Mouse (Mus musculus) lung, embryonic 16.5 days (tissue): ENCODE measurements around the gene Sept7. TPM values are rescaled to one million over a fixed set of nuclear protein-coding genes. Genes with fewer than 3 reads are reported as not detected.

ENCODE experiments used
- ATAC-seq: fragments of 200-750 bp; cut with Nextera tagmentation; 2 replicates; pipeline ENCODE4 v1.8.0; 2017; ENCODE audit warnings: low read depth, mild to moderate bottlenecking, moderate library complexity
- H3K27ac ChIP-seq: fragments of 300-500 bp; sonication (generic); 2 replicates; pipeline ENCODE4 v1.5.1; 2014; ENCODE audit warnings: mild to moderate bottlenecking, control low read depth, low read length
- H3K27me3 ChIP-seq: fragments of 300-500 bp; sonication (generic); 2 replicates; pipeline ENCODE4 v1.6.1; 2014; ENCODE audit warnings: low read depth, low read length, mixed read lengths; ENCODE audit not compliant: control insufficient read depth, insufficient read depth
- H3K36me3 ChIP-seq: fragments of 300-500 bp; sonication (generic); 2 replicates; pipeline ENCODE4 v1.6.1; 2014; ENCODE audit warnings: low read length; ENCODE audit not compliant: control insufficient read depth, insufficient read depth
- H3K4me1 ChIP-seq: fragments of 300-500 bp; sonication (generic); replicated peaks from 2 replicates; pipeline ENCODE4 v1.6.1; 2014; ENCODE audit warnings: low read length, mixed read lengths; ENCODE audit not compliant: control insufficient read depth, insufficient read depth
- H3K4me2 ChIP-seq: fragments of 300-500 bp; sonication (generic); 2 replicates; pipeline ENCODE4 v1.6.1; 2014; ENCODE audit warnings: low read depth, low read length, control low read depth
- H3K4me3 ChIP-seq: fragments of 300-500 bp; sonication (generic); 2 replicates; pipeline ENCODE4 v1.5.1; 2014; ENCODE audit warnings: mild to moderate bottlenecking, low read length, control low read depth
- H3K9ac ChIP-seq: fragments of 300-500 bp; sonication (generic); 2 replicates; pipeline ENCODE4 v1.6.1; 2014; ENCODE audit warnings: low read length, control low read depth
- H3K9me3 ChIP-seq: fragments of 300-500 bp; sonication (generic); 2 replicates; pipeline ENCODE4 v1.6.1; 2016; ENCODE audit warnings: low read length; ENCODE audit not compliant: control insufficient read depth
- WGBS: fragments of 180-500 bp; shearing (Covaris S2); extraction: QIAGEN DNeasy Blood & Tissue Kit; methylation state at CpG from one replicate; pipeline ENCODE4 v1.1.7; 2014; 5-methylcytosine and 5-hydroxymethylcytosine counted together
- polyA plus RNA-seq: library from polyadenylated mRNA; unstranded; fragments of >200 nt; fragmentation: Nextera tagmentation; extraction: Ambion mirVana; gene quantifications from 2 replicates; pipeline ENCODE4 v1.2.1, GENCODE M21; 2015

The Sept7 gene
- polyA plus RNA-seq, 1 experiment from 2014 or later: 327 TPM

DNA sequence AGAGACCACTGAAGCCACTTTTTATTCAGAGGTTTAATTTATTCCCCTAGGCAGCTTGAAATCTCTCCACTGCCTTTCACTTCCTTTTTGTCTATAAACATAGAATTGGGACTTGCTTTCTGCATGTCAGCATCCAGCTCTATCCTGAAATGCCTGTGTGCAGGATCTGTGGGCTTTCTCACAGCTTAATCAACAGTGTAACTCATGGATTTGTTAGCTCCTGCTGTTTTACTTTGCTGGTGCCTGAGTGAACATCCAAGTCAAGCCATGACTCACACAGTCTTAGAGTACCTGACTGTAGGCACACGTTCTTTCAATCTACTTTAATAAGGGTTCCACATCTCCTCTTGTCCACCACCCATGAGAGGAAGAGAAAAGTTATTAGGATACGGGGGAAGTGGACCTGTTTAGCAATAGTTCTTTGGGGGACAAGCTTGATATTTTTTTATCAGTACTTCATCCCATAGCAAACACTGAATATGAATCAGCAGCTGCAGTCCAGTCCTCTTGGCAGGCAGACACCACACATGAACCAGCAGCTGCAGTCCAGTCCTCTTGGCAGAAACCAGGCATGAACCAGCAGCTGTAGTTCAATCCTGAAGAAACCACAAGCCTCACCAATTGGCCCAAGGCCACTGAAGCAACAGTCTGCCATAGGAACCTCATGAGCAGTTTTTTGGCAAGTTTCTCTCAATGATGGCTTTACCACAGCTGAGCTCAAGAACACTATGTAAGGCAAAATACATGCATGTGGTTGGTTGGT lies 85.4 kb downstream of the Sept7 start:
- no peak overlapping the region for H3K4me2 ChIP-seq
- no peaks in the 10 kb centered on the region for H3K9me3 ChIP-seq
- no peaks in the 10 kb centered on the region for H3K36me3 ChIP-seq
- ATAC-seq: no peak
- no peaks in the 10 kb centered on the region for H3K4me1 ChIP-seq
- H3K27me3 ChIP-seq: no peaks in the 10 kb centered on the region
- no peak overlapping the region for H3K4me3 ChIP-seq
- no peak overlapping the region for H3K9ac ChIP-seq
- 76% methylated on average over 2 of the region's 2 CpGs for WGBS
- no peak overlapping the region for H3K27ac ChIP-seq

DNA sequence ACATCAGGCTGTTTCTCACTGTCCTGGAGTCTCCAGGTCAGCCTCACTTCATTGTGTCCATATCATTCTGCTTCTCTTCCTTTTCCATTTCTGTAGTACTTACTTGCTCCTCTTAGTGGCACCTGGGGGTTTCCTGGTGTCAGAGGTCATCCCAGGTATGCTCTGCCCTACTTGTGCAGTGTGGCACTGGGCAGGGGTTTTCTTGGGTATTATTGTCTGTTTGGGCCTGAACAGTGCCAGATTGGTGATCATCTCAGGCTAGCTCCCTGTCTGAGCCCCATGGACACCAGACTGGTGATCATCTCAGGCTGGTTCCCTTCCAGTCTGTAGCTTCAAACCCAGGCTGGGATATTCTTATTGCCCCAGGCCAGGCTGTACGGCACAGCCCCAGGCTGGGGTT lies 88.2 kb downstream of the Sept7 start:
- no peak overlapping the region for H3K4me3 ChIP-seq
- no peak overlapping the region for H3K27ac ChIP-seq
- H3K4me1 ChIP-seq: no peaks in the 10 kb centered on the region
- ATAC-seq: no peak
- H3K27me3 ChIP-seq: no peaks in the 10 kb centered on the region
- no peak overlapping the region for H3K9ac ChIP-seq
- H3K36me3 ChIP-seq: no peaks in the 10 kb centered on the region
- H3K9me3 ChIP-seq: no peaks in the 10 kb centered on the region
- 73% methylated on average over 1 of the region's 1 CpGs for WGBS
- H3K4me2 ChIP-seq: no peak overlapping the region

DNA sequence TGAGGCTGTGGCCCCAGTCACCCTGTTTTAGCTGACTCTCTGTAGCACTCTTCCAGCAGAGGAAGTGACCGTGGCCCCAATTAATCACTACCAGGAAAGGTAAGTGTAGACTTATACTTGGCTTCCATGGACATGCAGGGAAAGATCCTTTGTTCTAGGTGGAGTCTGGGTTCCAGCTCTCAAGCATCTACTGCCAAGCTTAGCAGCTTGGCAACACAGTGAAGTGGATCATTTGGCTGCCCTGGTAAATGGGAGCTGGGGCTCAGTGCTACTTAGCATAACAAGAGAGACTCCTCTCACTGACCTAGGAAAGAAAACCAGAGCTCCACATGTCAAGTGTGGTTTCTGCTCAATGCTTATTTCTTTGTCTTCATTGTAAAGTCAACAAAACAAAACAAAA lies 101.5 kb downstream of the Sept7 start:
- ATAC-seq: no peak
- no peak overlapping the region for H3K27ac ChIP-seq
- no peaks in the 10 kb centered on the region for H3K27me3 ChIP-seq
- H3K4me3 ChIP-seq: no peak overlapping the region
- 83% methylated on average over 1 of the region's 1 CpGs for WGBS
- H3K36me3 ChIP-seq: no peaks in the 10 kb centered on the region
- no peaks in the 10 kb centered on the region for H3K4me1 ChIP-seq
- no peaks in the 10 kb centered on the region for H3K9me3 ChIP-seq
- H3K4me2 ChIP-seq: no peak overlapping the region
- no peak overlapping the region for H3K9ac ChIP-seq

DNA sequence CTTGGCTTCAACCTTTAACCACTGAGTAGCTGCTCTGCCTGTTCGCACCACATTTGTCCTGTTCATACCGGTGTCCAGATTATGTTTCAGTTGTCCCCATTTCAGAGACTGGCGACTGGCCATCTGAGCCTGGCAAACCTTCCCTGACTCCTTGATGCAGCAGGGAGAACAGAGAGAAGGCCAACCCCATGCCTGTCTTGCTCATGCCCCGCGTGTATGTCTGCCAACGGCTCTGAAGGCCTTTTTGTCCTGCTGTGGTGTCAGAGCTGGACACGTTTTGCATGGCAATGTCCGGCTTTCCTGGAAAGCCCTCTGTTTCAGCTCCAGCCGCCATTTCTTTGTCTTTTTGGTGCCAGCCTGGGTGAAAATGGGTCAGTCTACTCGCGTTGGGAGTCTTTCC lies 103.6 kb downstream of the Sept7 start:
- Histone ChIP-seq H3K4me2 (no peak overlapping the region), H3K36me3 (no peaks in the 10 kb centered on the region), H3K27ac (no peak overlapping the region), H3K27me3 (no peaks in the 10 kb centered on the region), H3K4me3 (no peak overlapping the region), H3K4me1 (no peaks in the 10 kb centered on the region), H3K9ac (no peak overlapping the region), H3K9me3 (no peaks in the 10 kb centered on the region)
- WGBS: 83% methylated on average over 11 of the region's 11 CpGs
- no peak for ATAC-seq

DNA sequence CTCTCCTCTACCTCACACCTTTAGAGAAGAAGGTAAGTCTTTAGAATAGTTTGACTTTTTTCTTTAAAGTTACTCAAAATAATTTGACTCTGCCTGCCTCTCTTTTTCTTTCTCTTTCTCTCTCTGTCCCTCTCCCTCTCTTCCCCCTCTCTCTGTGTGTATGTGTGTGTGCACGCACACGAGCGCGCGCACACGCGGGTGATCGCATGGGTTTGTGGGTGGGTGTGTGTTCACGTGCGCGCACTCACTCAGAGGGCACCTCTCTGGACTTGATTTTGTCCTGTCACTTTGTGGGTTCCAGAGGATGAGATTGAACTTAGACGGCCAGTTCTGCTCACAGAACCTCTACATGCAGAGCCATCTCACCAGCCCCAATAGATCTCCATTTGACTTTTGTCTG lies 105.3 kb downstream of the Sept7 start:
- Histone ChIP-seq H3K36me3 (no peaks in the 10 kb centered on the region), H3K4me2 (no peak overlapping the region), H3K27me3 (no peaks in the 10 kb centered on the region), H3K4me1 (no peaks in the 10 kb centered on the region), H3K9me3 (no peaks in the 10 kb centered on the region), H3K9ac (no peak overlapping the region), H3K4me3 (no peak overlapping the region), H3K27ac (no peak overlapping the region)
- no peak for ATAC-seq
- 96% methylated on average over 12 of the region's 12 CpGs for WGBS

DNA sequence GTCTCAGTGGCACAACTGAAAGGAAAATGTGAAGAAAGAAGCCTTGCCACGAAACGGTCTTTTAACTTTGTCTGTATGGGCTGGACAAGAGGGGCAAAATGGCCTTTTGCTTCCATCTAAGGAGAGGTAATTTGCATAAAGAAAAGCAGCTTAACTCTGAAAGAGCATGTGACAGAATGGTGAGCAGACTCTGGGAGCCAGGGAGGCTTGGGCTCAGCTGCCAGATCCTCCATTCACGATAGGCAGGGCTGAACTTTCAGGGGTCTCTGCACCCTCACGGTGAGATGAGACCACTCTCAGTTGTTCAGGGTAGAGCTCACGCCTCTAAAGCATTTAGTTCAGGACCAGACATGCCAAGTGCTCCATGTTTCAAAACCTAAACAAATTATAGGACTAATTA lies 105.8 kb downstream of the Sept7 start:
- ATAC-seq: no peak
- Histone ChIP-seq H3K27ac (no peak overlapping the region), H3K36me3 (no peaks in the 10 kb centered on the region), H3K4me1 (no peaks in the 10 kb centered on the region), H3K9ac (no peak overlapping the region), H3K4me2 (no peak overlapping the region), H3K9me3 (no peaks in the 10 kb centered on the region), H3K4me3 (no peak overlapping the region), H3K27me3 (no peaks in the 10 kb centered on the region)
- 61% methylated on average over 5 of the region's 5 CpGs for WGBS

Other genes with a start within 250 kb of the Sept7 start
- gene Gm10181, start 163.0 kb upstream of the Sept7 start, polyA plus RNA-seq: not detected in 2 replicates
- gene Herpud2, start 100.6 kb upstream of the Sept7 start, polyA plus RNA-seq: 26.7 and 27.0 TPM in 2 replicates
- gene Eepd1, start 229.1 kb downstream of the Sept7 start, polyA plus RNA-seq: 11.0 and 11.3 TPM in 2 replicates